Mouse (Mus musculus): ENCODE data around the gene Rpn2.

DNA sequence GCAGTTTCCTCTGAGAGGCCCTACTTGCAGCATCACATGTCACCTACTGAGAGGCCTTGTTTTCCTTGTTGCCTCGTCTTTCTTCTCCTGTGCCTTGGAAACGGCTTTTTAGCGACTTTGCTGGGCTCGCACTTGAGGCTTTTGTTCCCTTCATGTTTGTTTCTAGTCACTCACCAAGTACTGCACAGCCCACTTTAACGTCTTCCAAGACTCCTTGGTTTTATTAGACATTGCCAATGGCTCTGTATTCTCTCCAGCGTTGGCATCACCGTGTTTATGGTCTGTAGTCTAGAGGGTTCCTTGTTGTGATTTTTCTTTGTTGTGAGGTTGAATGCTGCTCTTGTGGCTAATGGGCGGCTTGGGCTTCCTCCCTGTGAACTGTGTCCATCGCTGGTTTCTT, 24.3 kb downstream of the Rpn2 start:
- TF ChIP-seq HCFC1 (IDR thresholded peaks at IDR 0.05; ENCODE audit: borderline replicate concordance, insufficient read depth, low read length): no peak
- no peak for TF ChIP-seq ZNF384 (IDR thresholded peaks at IDR 0.05; ENCODE audit: low read depth, low read length)
- no peak for TF ChIP-seq MAFK (IDR thresholded peaks at IDR 0.05; ENCODE audit: insufficient read depth, low read depth, low read length)
